Mouse (Mus musculus) erythroblast, embryonic 14.5 days (primary cell): ENCODE data around the gene Ybx3. TPM values are rescaled to one million over a fixed set of nuclear protein-coding genes. Genes with fewer than 3 reads are reported as not detected.
A peak's percentile ranks its signal among the peaks of the same experiment; 100 is the strongest.

Source experiments
- H3K27me3 ChIP-seq: 2 replicates; pipeline ENCODE4 v1.6.1; 2012; ENCODE audit warnings: inconsistent platforms; ENCODE audit not compliant: control insufficient read depth
- H3K36me3 ChIP-seq: 2 replicates; pipeline ENCODE4 v1.6.1; 2012; ENCODE audit warnings: mild to moderate bottlenecking, inconsistent platforms; ENCODE audit not compliant: control insufficient read depth
- H3K4me1 ChIP-seq: 2 replicates; pipeline ENCODE4 v1.6.1; 2012; ENCODE audit warnings: inconsistent platforms; ENCODE audit not compliant: control insufficient read depth
- H3K4me3 ChIP-seq: replicated peaks from 2 replicates; pipeline ENCODE3; 2012; ENCODE audit warnings: moderate library complexity, mild to moderate bottlenecking, inconsistent platforms
- H3K9me3 ChIP-seq: 2 replicates; pipeline ENCODE4 v1.6.1; 2012; ENCODE audit warnings: low read length, inconsistent platforms, mixed read lengths; ENCODE audit not compliant: control insufficient read depth
- GATA1 ChIP-seq: IDR thresholded peaks from 2 replicates; pipeline ENCODE4 v1.6.1; 2012; ENCODE audit warnings: low read length, inconsistent platforms, mixed read lengths
- TAL1 ChIP-seq: IDR thresholded peaks from 3 replicates; pipeline ENCODE4 v1.6.1; 2012; ENCODE audit warnings: low read length, inconsistent platforms, mixed read lengths
- polyA plus RNA-seq: library from polyadenylated mRNA; stranded (reverse); fragments of >175 nt; gene quantifications from 2 replicates; pipeline ENCODE4 v1.2.3, GENCODE M21; 2012

The Ybx3 gene
- polyA plus RNA-seq, 1 experiment: 393 TPM

GRCm38 (mm10) chr6:131387221-131388039 lies 846 bp downstream of the Ybx3 start:
- Histone ChIP-seq H3K36me3 (peaks cover 38% of the 10 kb centered on the region), H3K4me3 (peak overlapping the region; percentile 88), H3K9me3 (no peaks in the 10 kb centered on the region), H3K4me1 (peaks cover 64% of the 10 kb centered on the region), H3K27me3 (no peaks in the 10 kb centered on the region)
- TF ChIP-seq TAL1 (peak; percentile 61; the same call in 2 of the 3 replicates), GATA1 (peak; percentile 20; the same call in 1 of the 2 replicates)

DNA sequence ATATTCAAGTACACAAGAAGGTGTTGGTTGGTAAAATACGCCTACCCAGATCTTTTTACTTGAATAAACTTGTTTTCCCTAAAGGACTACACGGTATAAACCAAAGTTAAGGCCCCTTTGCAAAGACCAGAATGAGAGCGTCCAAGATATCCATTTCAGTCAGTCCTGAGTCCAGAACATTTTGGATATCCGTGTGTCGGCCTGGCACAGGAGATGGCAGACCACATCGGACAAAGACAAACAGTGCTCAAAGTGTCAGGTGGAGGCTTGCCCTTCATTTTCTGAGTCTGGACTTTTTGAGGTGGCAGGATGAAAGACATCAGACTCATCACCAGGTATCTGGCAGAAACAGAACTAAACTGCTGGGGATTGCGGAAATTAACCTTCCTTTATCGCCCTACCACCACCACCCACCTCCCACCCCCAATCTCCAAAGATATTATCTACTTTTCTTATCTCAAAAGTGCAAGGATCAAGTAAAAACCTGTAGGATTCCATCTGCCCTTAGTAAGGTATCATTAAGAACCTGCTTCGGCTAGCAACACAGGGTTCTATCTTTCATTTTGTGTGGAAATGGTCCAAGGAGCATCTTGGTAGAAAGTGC lies 1.8 kb downstream of the Ybx3 start:
- peak overlapping the region; percentile 88 for H3K4me3 ChIP-seq
- TF ChIP-seq TAL1 (no peak), GATA1 (no peak)
- H3K27me3 ChIP-seq: no peaks in the 10 kb centered on the region
- peaks cover 48% of the 10 kb centered on the region for H3K36me3 ChIP-seq
- no peaks in the 10 kb centered on the region for H3K9me3 ChIP-seq
- H3K4me1 ChIP-seq: peaks cover 71% of the 10 kb centered on the region

GRCm38 (mm10) chr6:131385469-131385868 lies 2.8 kb downstream of the Ybx3 start:
- no peaks in the 10 kb centered on the region for H3K27me3 ChIP-seq
- peaks cover 58% of the 10 kb centered on the region for H3K36me3 ChIP-seq
- TF ChIP-seq GATA1: no peak
- TF ChIP-seq TAL1: no peak
- peak overlapping the region; percentile 88 for H3K4me3 ChIP-seq
- peaks cover 72% of the 10 kb centered on the region for H3K4me1 ChIP-seq
- H3K9me3 ChIP-seq: no peaks in the 10 kb centered on the region

DNA sequence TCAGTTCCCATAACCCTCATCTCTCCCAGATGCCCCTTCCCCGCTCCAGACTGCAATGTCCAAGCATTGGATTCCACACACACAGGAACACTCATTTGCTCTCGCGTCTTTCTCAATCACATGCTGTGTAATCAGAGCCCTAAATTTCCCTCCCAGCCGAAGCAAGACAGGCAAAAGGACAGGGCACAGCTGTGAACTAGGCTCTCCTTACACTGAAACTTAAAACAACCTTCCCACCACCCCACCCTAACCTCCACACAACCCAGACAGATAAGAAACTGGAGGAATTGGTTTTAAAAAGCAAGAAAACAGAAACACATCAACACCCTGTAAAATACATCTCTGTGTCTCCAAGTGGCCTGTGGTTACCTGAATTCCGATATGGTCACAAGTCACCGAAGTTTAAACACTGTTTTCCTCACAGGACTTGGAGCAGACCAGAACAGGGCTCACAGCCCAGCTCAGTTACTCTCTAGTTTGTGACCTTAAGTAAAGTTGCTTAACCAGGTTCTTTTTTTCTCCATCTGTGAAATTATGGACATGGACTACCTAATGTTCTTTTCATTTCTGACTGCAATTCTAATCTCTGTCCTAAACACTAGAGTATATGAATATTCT lies 4.5 kb downstream of the Ybx3 start:
- H3K27me3 ChIP-seq: no peaks in the 10 kb centered on the region
- H3K36me3 ChIP-seq: peaks cover 74% of the 10 kb centered on the region
- TF ChIP-seq GATA1 (0 out of 2 replicates have a peak, but pooled peaks have one; percentile 11), TAL1 (no peak)
- peaks cover 60% of the 10 kb centered on the region for H3K4me1 ChIP-seq
- H3K9me3 ChIP-seq: no peaks in the 10 kb centered on the region
- H3K4me3 ChIP-seq: peak overlapping the region; percentile 88

DNA sequence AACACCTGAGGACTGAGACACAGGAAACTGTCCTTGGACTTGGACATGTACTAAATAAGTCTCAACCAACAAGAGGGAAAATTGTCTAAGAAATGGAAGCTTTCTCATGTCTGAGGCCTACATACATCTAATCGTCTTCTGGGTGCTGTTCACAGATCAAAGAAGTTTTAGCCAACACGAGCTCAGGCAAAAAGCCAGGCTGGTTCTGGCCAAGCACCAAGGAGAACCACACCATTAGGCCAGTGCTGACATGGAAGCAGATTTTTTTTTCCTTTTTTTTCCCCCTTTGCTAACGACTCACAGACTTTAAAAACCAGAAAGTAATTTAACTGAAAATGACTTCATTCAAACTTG lies 5.3 kb downstream of the Ybx3 start:
- H3K4me1 ChIP-seq: peaks cover 58% of the 10 kb centered on the region
- H3K4me3 ChIP-seq: peak overlapping the region; percentile 16
- no peaks in the 10 kb centered on the region for H3K9me3 ChIP-seq
- peaks cover 83% of the 10 kb centered on the region for H3K36me3 ChIP-seq
- no peaks in the 10 kb centered on the region for H3K27me3 ChIP-seq
- no peak for TF ChIP-seq TAL1
- TF ChIP-seq GATA1: no peak

GRCm38 (mm10) chr6:131382232-131382983 lies 5.9 kb downstream of the Ybx3 start:
- Histone ChIP-seq H3K36me3 (peaks cover 89% of the 10 kb centered on the region), H3K4me1 (peaks cover 56% of the 10 kb centered on the region), H3K4me3 (peak overlapping the region; percentile 16)

GRCm38 (mm10) chr6:131378858-131379428 lies 9.3 kb downstream of the Ybx3 start:
- Histone ChIP-seq H3K27me3 (no peaks in the 10 kb centered on the region), H3K4me1 (peaks cover 28% of the 10 kb centered on the region), H3K4me3 (no peak overlapping the region), H3K9me3 (no peaks in the 10 kb centered on the region), H3K36me3 (peaks cover 100% of the 10 kb centered on the region)
- TF ChIP-seq TAL1 (no peak), GATA1 (no peak)

More at GRCm38 (mm10) chr6:131382232-131382983, 5.9 kb downstream of the Ybx3 start:
- no peak for TF ChIP-seq GATA1
- TF ChIP-seq TAL1: no peak
- Histone ChIP-seq H3K27me3 (no peaks in the 10 kb centered on the region), H3K9me3 (no peaks in the 10 kb centered on the region)

GRCm38 (mm10) chr6:131377378-131377777 lies 10.9 kb downstream of the Ybx3 start:
- H3K27me3 ChIP-seq: no peaks in the 10 kb centered on the region
- H3K4me1 ChIP-seq: peaks cover 12% of the 10 kb centered on the region
- no peak overlapping the region for H3K4me3 ChIP-seq
- H3K36me3 ChIP-seq: peaks cover 100% of the 10 kb centered on the region
- TF ChIP-seq TAL1: no peak
- no peak for TF ChIP-seq GATA1
- no peaks in the 10 kb centered on the region for H3K9me3 ChIP-seq
